Mouse (Mus musculus): ENCODE measurements around the gene Lrmda.

DNA sequence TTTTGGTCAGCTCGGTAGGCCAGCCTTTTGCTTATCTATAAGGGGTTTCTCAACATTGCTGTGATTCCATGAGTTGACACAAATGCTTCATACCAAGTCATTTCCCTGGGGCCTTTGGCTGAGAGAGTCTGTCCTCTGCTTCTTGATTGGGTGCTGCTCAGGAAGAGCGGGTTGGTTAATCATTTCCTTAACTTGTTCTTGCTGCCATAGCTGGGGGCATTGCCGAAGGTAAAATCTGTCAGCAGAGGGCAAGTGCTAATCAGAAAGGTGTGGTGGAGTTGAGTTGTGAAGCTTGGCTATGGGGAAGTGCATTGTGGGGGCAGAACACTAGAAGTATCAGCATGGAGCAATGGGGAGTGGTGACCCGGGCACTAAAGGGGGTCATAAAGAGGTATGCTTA lies 106.8 kb downstream of the Lrmda start:
- TF ChIP-seq CTCF (IDR thresholded peaks at IDR 0.05) (no peak), EP300 (IDR thresholded peaks at IDR 0.05; ENCODE audit: insufficient read depth, low read depth, low read length) (no peak), POLR2A (IDR thresholded peaks at IDR 0.05; ENCODE audit: insufficient read depth, low read depth, low read length) (no peak)

Data from heart, adult 2 months (tissue).